Comparison of ENCODE assay signal across 8 mouse cellular contexts in genomic region chr16:90726600-90727227, GRCm38 (mm10). TPM values are rescaled to one million over a fixed set of nuclear protein-coding genes. Genes with fewer than 3 reads are reported as not detected.
A peak's percentile ranks its signal among the peaks of the same experiment; 100 is the strongest.
DNase-seq lines count a peak whose midpoint lies in the region; ATAC-seq and TF ChIP-seq lines count a peak whose summit lies in the region.

No protein-coding gene starts in this region.

- peak overlapping the region; percentile 86 for H3K9ac ChIP-seq in heart, embryonic 16.5 days (ENCODE audit: low read length)
- H3K9ac ChIP-seq in hindbrain, postnatal 0 days (replicated peaks; ENCODE audit: low read length), result peak overlapping the region; percentile 58
- peak overlapping the region; percentile 44; the same call in 1 of the 2 replicates for H3K9ac ChIP-seq in midbrain, embryonic 14.5 days (replicated peaks; ENCODE audit: low read length)

- 0 out of 2 replicates have a peak, but pooled peaks cover 6% of the 10 kb centered on the region for H3K36me3 ChIP-seq in heart, embryonic 16.5 days (ENCODE audit: control insufficient read depth, insufficient read depth)
- no peaks in the 10 kb centered on the region for H3K36me3 ChIP-seq in hindbrain, postnatal 0 days (ENCODE audit: insufficient read depth, low read length)
- H3K36me3 ChIP-seq in midbrain, embryonic 14.5 days (ENCODE audit: control insufficient read depth, insufficient read depth, low read length), result 0 out of 2 replicates have a peak, but pooled peaks cover 4% of the 10 kb centered on the region

- 5% methylated on average over 38 of the region's 38 CpGs for whole genome bisulfite sequencing in heart, embryonic 16.5 days
- WGBS in hindbrain, postnatal 0 days, result 8% methylated on average over 38 of the region's 38 CpGs
- 7% methylated on average over 38 of the region's 38 CpGs for WGBS in midbrain, embryonic 14.5 days

- H3K27me3 ChIP-seq in heart, embryonic 16.5 days (ENCODE audit: control insufficient read depth, insufficient read depth, low read length), result no peaks in the 10 kb centered on the region
- no peaks in the 10 kb centered on the region for H3K27me3 ChIP-seq in hindbrain, postnatal 0 days (ENCODE audit: insufficient read depth, low read length)
- H3K27me3 ChIP-seq in midbrain, embryonic 14.5 days (ENCODE audit: control insufficient read depth, insufficient read depth, low read length), result no peaks in the 10 kb centered on the region

- peak overlapping the region; percentile 99 for H3K4me2 ChIP-seq in heart, embryonic 16.5 days (ENCODE audit: low read depth, low read length)
- H3K4me2 ChIP-seq in hindbrain, postnatal 0 days (ENCODE audit: low read depth, low read length), result peak overlapping the region; percentile 95
- H3K4me2 ChIP-seq in midbrain, embryonic 14.5 days (ENCODE audit: low read length), result peak overlapping the region; percentile 86

- peak overlapping the region; percentile 54 for H3K27ac ChIP-seq in heart, embryonic 16.5 days (ENCODE audit: low read length)
- no peak overlapping the region for H3K27ac ChIP-seq in brown adipose tissue, adult 24 weeks (replicated peaks; ENCODE audit: low read depth, low read length)
- no peak overlapping the region for H3K27ac ChIP-seq in hindbrain, postnatal 0 days
- H3K27ac ChIP-seq in midbrain, embryonic 14.5 days (replicated peaks; ENCODE audit: low read depth, low read length), result no peak overlapping the region

- DNase-seq in heart, postnatal 14 days, result no peak
- no peak for DNase-seq in hindbrain, postnatal 0 days (ENCODE audit: low spot score)
- DNase-seq in midbrain, embryonic 14.5 days, result no peak
- no peak for DNase-seq in left cerebral cortex, postnatal 10 days (ENCODE audit: extremely low spot score in 1 of 2, low spot score in 2 of 2)
- DNase-seq in yolk sac, embryonic 10.5 days (ENCODE audit: low spot score), result no peak
- no peak for DNase-seq in thymus, adult 18-20 months

- ATAC-seq in heart, embryonic 16.5 days (replicated peaks; ENCODE audit: extremely low read depth, insufficient read depth, low FRiP score), result no peak
- no peak; the same call in 1 of the 2 replicates for ATAC-seq in hindbrain, postnatal 0 days
- ATAC-seq in midbrain, embryonic 14.5 days (ENCODE audit: low FRiP score, low TSS enrichment), result peak; percentile 62

- TF ChIP-seq CTCF in hindbrain, postnatal 0 days (IDR thresholded peaks at IDR 0.05; ENCODE audit: low read depth), result no peak

- H3K4me3 ChIP-seq in heart, embryonic 16.5 days (ENCODE audit: low read length), result peak overlapping the region; percentile 98
- peak overlapping the region; percentile 77 for H3K4me3 ChIP-seq in brown adipose tissue, adult 24 weeks (ENCODE audit: insufficient read depth, low read depth, low read length)
- peak overlapping the region; percentile 86 for H3K4me3 ChIP-seq in hindbrain, postnatal 0 days (ENCODE audit: low read length)
- peak overlapping the region; percentile 69 for H3K4me3 ChIP-seq in midbrain, embryonic 14.5 days (replicated peaks; ENCODE audit: low read depth, low read length)

- intact Hi-C loops in heart, postnatal 14 days (cut with DNase I), result no loop called here
- intact Hi-C loops in left cerebral cortex, postnatal 10 days (cut with DNase I), result no loop called here

- H3K4me1 ChIP-seq in heart, embryonic 16.5 days (ENCODE audit: control insufficient read depth, insufficient read depth, low read length), result peaks cover 12% of the 10 kb centered on the region
- no peaks in the 10 kb centered on the region for H3K4me1 ChIP-seq in brown adipose tissue, adult 24 weeks (ENCODE audit: control insufficient read depth, insufficient read depth, insufficient read length, low read length)
- peaks cover 6% of the 10 kb centered on the region for H3K4me1 ChIP-seq in hindbrain, postnatal 0 days (ENCODE audit: insufficient read depth, low read length)
- H3K4me1 ChIP-seq in midbrain, embryonic 14.5 days (ENCODE audit: control insufficient read depth, insufficient read depth, low read length), result peaks cover 5% of the 10 kb centered on the region; the same call in 1 of the 2 replicates

- peaks cover 6% of the 10 kb centered on the region for H3K9me3 ChIP-seq in heart, embryonic 16.5 days (replicated peaks; ENCODE audit: control insufficient read depth, low read length)
- 0 out of 2 replicates have a peak, but pooled peaks cover 3% of the 10 kb centered on the region for H3K9me3 ChIP-seq in hindbrain, postnatal 0 days (ENCODE audit: low read length)
- H3K9me3 ChIP-seq in midbrain, embryonic 14.5 days (ENCODE audit: control insufficient read depth, low read length), result peaks cover 3% of the 10 kb centered on the region; the same call in 1 of the 2 replicates

RNA-seq across cellular contexts. Expression of gene Mis18a, which starts 0.5 kb away (rescaled TPM):
- polyA plus RNA-seq in heart, embryonic 16.5 days (2015; fragmentation: Nextera tagmentation; extraction: Ambion mirVana), result 29.7 and 35.0 TPM in 2 replicates
- total RNA-seq in heart, postnatal 14 days (2021), result 1 to 10 TPM; 4.6 to 5.7 TPM
- polyA plus RNA-seq in brown adipose tissue, adult 24 weeks (2012; ENCODE audit: insufficient read depth, insufficient read length, missing spikeins), result 3.1 and 4.1 TPM in 2 replicates
- 16.9 and 22.0 TPM in 2 replicates for total RNA-seq in hindbrain, postnatal 0 days (2014; rRNA removed)
- 29.0 and 29.7 TPM in 2 replicates for polyA plus RNA-seq in hindbrain, postnatal 0 days (2015; fragmentation: Nextera tagmentation; extraction: Ambion mirVana)
- 34.1 TPM in 2 replicates for polyA plus RNA-seq in midbrain, embryonic 14.5 days (2014; fragmentation: Nextera tagmentation; extraction: Ambion mirVana)
- 1 to 10 TPM; 7.2 to 9.0 TPM for total RNA-seq in left cerebral cortex, postnatal 10 days (2021)

RNA-seq across cellular contexts. Expression of gene Mrap, which starts 11.3 kb away (rescaled TPM):
- 36.1 and 41.4 TPM in 2 replicates for polyA plus RNA-seq in heart, embryonic 16.5 days (2015; fragmentation: Nextera tagmentation; extraction: Ambion mirVana)
- total RNA-seq in heart, postnatal 14 days (2021), result 10 to 100 TPM; 16.5 to 18.8 TPM
- 328 and 353 TPM in 2 replicates for polyA plus RNA-seq in brown adipose tissue, adult 24 weeks (2012; ENCODE audit: insufficient read depth, insufficient read length, missing spikeins)
- 1.4 and 2.9 TPM in 2 replicates for total RNA-seq in hindbrain, postnatal 0 days (2014; rRNA removed)
- polyA plus RNA-seq in hindbrain, postnatal 0 days (2015; fragmentation: Nextera tagmentation; extraction: Ambion mirVana), result 1.3 and 1.6 TPM in 2 replicates
- polyA plus RNA-seq in midbrain, embryonic 14.5 days (2014; fragmentation: Nextera tagmentation; extraction: Ambion mirVana), result not detected in 2 replicates
- total RNA-seq in left cerebral cortex, postnatal 10 days (2021), result under 1 TPM; 0.36 to 0.81 TPM

Comparison
In these comparisons a context has a peak if more than half of its experiments do, and no peak if none do; other contexts are left out.
1. RNA of gene Mrap, which starts 11.3 kb away (polyA plus RNA-seq): 328 to 353 TPM in brown adipose tissue, adult 24 weeks and 36.1 to 41.4 TPM in heart, embryonic 16.5 days; 1.3 to 1.6 TPM in hindbrain, postnatal 0 days and not detected in midbrain, embryonic 14.5 days; every median in the first group is over 10 times any median in the second.
2. Peak in every context shown above with its lines, with median percentiles within 50 percentile points of each other: H3K4me2 ChIP-seq, H3K4me3 ChIP-seq and H3K9ac ChIP-seq.